Mouse (Mus musculus) right cerebral cortex, postnatal 4 days (tissue): ENCODE measurements around the gene Katnbl1.
A peak's percentile ranks its signal among the peaks of the same experiment; 100 is the strongest.

Experiments used
- DNase-seq: peaks from one replicate; pipeline ENCODE4 v3.0.0-alpha.2; 2022

Katnbl1 gene

DNA sequence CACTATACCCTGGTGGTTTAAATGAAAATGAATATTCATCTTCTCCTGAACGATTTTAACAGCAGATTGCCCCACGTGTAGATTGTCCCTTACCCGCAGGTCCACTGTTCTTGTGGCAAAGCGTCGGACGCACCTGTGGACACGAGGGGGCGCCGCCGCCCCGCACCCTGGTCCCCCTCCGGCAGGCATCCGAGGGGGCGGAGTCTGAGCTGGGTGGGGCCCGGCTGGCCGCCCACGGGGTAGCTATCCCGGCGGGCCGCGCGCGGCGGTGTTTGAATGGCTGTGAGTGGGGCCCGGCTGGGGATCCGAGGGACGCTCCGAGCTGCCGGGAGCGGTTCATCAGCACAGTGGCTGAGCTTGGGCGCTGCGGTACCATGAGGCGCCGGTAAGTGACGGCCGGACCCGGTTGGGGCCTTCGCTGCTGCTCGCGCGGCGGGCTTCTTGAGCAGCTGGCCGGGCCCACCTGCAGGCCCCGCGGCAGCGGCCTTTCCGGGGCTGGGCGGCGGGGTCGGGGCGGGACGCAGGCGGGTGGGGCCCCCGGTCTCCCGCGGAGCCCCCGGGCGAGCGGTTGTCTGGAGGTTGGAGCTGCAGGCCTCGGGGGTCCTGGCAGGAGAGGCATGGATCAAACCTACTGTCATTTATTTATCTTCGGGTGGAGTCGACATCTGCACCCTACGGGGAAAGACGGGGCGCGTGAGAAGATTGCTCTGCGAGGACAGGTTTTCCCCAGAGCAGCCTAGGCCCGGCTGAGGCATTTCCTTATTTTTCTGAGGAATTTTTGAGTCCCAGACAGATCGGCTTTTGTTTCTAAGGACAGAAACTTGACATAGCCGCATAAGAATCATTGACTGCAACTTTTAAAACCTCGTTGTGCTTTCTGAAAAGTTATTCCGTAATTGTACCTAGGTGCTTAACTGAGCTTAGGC lies at the start of gene Katnbl1:
Gene Katnbl1 (plus strand): TSS at position 239 of the 926 bp plus-strand sequence.
- DNase-seq: peak; percentile 97

DNA sequence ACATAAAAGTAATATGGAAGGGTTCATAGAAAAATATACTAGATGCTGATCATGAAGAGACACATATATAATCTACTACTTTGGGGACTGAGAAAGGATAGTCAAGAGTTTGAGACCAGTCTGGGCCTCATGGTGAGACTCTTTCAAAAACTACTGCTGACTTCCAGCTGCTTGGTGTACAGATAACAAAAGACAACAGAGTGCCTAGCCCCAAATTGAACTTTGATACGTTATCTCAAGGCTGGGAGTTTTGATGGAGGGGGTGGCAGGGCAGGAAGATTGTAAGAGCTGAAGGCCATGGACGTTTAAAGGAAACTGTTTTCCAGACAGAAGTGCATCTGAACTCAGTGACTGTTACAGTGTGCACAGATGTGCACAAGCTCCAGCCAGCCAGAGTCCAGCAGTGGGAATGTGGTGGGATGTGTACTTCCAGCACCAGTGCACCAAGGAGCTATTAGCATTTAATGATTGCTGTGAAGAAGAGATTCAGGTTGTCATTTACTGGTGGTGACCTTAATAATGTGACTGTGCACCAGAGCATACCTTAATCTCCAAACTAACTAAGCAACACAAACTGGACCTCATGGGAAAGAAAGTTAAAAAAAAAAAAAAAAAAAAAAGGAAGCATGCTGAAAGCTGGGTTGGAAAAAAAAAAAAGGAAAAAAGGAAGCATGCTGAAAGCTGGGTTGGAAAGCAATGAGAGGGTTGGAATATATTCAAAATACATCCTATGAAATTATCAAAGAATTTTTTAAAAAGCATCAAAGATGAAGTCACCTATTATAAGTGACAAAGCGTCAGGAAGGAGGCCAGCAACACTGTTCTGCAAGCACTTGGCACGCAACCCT lies 46.7 kb upstream of the Katnbl1 start:
- DNase-seq: no peak

DNA sequence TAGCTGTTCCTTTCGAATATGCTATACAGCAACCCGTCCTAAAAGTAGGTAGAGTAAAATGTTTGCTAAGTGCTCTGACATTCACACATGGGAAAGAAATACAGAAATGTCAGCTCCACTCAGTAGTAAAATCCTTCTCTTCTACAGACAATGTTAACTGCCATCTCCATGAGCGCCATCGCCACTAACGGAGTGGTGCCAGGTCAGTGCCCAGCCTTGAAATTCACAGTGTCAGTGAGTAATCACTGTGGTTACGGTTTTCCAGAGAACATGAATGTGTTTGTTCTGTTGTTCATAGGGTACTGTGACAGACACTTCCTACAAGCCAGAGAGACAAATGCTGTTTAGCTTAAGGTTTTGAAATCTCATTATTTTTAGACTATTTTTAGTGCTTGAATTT lies 41.8 kb upstream of the Katnbl1 start:
- DNase-seq: no peak

DNA sequence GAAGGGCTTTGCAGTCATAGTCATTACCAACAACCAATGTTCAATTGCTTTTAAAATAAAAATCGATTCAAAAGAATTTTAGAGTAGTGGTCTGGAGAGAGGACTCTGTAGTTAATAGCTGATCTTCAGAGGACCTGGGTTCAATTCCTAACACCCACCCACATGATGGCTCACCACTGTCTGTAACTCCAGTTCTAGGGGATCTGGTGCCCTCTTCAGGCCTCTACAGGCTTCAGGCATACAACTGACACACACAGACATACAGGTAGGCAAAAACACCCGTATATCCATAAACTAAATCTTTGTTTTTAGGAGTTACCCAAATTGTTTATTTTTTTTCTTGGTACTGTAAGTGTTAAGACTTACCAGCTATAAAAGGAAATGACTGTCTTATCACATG lies 39.3 kb upstream of the Katnbl1 start:
- DNase-seq: no peak

DNA sequence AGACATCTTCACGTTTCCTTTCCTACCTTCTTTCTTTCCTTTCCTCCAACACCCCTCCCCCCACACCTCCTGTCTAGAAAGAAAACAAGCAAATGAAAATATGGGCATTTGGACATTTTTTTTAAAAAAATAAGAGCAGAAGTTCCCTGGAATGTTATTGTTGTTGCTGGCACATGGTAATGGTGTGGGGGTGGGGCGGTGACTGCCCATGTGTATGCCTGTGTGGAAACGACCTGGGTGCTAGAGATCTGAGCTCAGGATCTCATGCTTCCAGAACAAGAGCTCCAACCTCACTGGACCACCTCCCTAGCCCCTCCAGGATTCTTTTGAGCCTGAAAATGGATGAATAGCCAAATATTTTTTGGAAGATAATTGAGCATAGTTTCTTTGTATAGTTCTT lies 37.9 kb upstream of the Katnbl1 start:
- DNase-seq: no peak

DNA sequence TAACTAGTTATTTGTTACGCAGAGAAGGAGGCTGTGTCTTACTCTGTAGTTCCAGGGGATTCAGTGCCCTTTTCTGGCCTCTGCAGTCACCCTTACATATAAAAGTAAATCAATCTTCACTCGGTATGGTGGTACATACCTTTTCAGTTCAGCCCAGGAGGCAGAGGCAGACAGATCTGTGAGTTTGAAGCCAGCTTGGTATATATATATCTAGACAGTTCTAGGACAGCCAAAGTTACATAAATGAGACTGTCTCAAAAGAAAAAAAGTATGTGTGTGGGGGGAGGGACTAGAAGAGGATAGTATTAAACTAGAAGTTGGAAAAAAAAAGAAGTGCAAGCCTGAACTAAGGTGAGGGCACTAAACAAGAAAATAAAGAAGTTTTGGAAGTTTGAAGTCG lies 30.8 kb upstream of the Katnbl1 start:
- no peak for DNase-seq

DNA sequence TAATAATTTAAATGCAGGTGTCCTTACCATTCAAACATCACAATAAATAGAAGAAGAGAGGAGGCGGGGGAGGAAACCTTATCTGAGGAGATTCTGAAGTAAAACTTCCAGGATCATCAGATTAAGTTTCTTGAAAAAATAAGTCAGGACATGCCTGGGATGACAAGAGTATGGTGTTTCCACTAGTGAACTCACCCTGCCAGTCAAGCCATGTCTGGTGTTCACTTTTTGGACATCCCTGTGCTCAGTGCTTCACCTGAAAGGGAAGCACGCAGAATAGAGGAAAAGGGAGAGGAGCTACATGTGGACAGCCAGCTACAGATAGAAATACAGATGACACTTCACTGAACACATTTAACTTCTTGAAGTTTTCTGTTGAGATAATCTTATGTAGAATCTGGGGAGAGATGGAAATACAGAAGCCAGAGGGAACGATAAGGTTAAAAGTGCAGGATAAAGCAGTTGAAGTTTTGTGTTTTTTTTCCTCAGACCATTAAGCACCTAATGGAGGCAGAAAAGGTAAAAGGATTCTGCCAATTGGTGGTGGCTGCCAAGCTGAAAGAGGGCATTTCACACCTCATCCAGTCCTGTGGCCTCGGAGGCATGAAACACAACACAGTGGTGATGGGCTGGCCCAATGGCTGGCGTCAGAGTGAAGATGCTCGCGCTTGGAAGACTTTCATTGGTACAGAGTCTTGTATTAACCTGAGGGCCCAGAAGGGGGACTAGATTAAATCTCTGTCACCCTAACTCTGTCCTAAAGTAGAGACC lies 25.1 kb upstream of the Katnbl1 start:
- DNase-seq: no peak

DNA sequence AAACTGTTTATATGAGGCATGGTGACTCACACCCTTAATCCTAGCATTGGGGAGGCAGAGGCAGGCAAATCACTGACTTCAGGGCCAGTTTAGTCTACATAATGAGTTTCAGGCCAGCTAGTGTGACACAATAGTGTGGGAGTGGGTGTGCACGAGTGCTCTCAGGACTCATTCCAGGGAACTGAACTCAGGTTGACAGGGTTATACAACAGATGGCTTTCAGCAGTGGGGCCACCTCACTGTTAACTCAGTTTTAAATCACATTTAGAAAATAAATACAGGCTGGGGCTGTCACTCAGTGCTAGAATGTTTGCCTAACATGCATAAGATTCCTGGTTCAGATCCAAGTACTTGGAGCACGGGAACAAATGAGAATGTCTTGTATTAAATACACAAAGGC lies 19.4 kb upstream of the Katnbl1 start:
- no peak for DNase-seq

DNA sequence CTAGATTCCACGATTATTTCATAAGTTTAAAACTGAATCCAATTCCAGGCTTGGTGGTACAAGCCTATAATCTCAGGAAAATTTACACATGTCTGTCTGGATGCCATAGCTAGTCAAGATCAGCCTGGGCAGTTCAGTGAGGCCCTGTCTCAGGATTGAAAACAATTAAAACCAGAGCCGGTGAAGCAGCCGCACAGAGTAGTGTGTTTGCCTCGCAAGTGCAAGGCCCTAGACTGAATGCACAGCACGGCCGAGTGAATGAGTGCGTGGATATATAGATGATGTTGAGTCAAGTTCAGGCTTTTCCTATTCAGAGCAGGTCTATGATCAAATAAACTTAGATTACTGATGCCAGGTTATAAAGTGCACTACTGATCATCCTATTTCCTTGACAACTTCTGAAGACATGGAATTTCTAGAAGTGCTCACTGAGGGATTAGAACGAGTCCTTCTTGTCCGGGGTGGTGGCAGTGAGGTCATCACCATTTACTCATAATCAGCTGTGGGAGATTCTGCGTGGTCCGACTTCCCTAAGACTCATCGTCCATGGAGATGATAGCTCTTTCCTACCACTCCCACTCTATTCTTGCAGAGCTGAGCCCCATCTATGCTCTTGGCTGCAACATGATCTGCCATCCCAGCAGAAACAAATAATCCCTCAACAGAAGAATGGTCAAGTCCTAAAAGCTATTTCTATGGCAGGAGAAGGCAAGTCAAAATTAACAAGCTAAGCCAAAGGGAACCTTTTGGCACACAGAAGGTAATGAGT lies 18.8 kb upstream of the Katnbl1 start:
- DNase-seq: no peak

DNA sequence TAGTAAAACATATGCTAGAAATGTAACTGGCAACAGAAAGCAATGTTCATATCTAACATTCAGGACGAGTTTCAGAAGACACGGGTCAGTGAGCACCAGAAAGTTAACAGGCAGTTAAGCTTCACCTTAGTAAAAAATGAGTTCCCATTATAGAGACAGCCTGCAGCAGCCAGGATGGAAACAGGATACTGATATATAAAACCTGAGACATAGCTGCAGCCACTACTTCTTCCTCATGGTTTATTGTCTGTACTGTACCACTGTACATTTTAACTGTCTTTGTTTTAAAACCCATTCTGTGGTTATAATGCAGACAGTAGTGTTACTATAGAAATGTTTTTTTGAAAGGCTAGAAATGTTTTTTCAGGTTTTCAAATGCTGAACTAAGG lies 18.2 kb upstream of the Katnbl1 start:
- no peak for DNase-seq

DNA sequence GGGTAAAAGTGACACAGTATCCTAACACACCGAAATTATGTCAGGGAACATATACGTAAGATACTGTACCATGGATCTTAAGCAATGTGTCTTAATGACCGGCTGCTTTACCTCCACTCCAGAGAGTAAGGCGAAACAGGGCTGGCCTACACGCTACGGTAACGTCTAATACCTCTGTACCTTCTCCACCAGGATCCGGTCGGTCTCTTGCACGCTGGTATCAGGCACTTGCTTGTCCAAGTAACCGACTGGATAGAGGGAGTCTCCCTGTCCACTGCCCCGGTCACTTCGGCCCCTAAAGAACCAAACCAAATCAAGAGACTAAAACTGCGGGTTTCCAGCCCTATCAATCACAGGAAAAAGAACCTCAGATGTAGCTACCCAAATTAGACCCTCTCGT lies 11.8 kb upstream of the Katnbl1 start:
- DNase-seq: no peak

DNA sequence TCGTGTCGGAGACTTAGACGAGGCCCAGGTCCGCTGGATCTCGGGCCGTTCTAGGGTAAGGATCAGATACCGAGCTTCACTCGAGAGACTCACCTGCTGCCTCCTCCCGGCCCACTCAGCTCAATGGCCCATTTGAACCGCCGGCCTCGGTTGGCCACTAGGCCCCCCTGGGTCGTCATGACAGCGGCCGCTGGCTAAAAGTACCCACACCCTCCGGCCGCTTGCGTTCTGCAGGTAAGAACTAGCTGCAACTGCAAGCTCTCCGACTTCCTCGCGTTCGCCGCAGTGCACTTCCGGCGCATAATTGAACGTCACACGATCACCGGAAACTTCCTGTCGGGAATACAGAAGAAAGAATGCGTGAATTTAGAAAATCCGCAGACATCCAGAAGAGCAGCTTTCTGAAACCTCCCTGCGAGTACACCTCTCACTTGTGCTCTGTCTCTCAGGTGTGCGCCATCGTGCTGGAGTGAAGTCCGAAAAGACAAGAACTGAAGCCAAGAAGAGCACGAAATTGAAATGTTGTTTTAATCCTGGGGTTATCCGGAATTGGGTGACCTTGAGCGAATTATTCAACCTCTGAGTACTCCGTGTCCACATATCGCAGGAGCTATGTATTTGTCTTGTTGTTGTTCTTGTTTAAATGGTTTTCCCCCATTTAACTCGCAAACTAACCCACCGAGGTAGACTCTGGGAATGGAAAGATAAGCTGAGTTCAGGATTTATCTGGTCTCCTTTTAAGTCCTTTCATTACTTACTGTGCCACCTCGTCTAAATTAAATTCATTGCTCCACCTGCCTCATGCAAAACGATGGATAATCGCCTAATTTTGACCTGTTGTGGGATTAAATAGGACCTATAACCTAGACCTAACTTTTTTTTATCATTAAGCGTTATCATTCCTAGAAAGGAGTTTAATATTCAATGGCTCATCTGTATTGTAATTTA lies 11.0 kb upstream of the Katnbl1 start, which contains the start of gene Emc4:
Gene Emc4 (minus strand): TSS at position 302 of the 948 bp plus-strand sequence.
- peak; percentile 91 for DNase-seq

DNA sequence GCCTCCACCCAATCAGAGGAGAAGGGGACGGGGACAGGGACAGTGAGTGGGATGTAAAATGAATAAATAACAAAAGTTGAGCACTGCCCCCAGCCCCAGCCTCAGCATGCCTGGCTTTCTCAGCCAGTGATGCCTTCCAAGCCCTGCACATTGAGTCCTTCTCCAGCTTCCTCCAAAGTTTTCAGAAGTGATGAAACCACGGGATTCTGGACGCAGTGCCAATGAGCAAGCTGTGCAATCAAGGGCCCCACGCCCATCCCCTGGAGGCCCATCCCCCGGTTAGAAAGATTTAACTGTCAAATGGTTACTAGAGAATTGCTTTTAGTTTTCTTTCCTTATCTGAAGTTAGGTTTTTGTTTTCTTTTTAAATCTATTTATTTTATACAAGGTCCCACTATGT lies 9.1 kb upstream of the Katnbl1 start:
- DNase-seq: no peak

DNA sequence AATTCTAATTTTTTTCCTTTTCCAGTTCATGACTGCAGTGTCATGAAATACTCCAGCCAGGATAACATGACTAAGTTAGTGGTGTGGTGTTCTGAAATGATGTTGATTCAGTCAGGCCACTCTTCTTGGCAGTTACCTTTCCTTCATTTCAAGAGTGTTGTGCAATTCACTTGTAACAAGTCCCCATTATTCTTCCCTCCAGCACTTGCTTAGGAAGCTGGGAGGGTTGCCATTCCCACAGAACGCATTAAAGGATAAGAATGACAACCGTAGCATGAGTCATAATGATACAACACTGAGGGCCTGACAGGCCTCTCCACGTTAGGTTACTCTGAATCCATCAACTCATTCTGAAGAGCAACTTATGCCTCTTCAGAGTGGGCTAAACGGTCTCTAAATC lies 5.9 kb upstream of the Katnbl1 start:
- DNase-seq: no peak

DNA sequence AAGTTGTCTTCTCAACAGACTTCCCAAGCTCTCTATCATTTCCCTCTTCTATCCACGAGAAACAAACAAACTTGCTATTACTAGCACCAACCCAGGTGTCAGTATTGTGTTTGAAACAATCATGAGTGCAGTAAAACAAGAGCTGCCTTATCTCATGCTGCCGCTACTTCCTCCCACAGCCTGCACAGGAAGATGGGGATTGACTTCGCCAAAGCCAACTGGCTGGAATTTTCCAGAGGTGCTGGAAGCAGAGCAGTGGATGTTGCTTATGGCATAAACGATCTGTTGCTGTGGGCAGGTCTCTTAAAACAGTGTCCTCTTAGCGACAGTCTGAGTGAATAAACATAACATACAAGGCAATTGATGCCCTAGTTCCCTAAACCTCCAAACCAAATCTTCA lies 4.4 kb upstream of the Katnbl1 start:
- no peak for DNase-seq

DNA sequence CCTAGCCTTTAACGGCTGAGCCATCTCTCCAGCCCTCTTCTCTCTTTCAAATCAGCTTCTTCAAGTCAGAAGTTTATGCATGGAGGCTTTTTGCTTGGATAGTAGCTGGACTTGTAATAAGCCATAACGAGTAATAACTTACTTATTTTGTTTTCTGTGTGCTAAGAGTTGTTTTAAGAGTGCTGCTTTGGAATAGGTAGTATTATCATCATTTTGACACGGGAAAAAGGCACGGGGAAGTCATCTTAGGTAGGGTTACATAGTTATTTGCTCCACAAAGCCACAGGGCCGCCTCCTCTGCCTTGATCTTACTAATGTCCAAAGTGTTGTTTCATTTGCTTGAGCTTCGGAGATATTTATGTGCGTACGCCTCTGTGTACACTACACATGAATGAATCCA lies 1.1 kb downstream of the Katnbl1 start:
- no peak for DNase-seq

DNA sequence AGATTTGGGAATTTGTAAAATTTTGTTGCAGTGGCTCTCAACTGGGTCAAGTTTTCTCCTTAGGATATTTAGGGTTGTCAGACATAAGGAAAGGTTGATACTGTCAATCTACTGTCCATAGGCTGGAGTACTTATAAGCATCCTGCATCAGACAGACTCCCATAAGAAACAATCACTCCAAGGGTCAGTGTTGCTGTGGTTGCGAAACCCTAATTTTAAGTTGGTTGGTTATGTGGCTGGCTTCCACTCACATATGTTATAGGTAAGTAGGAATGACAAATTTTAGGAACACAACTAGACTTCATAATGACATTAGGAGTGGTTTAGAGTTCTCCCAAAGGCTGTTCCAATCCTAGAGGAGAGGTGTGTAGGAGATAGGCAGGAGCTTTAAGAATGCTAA lies 2.2 kb downstream of the Katnbl1 start:
- DNase-seq: no peak

DNA sequence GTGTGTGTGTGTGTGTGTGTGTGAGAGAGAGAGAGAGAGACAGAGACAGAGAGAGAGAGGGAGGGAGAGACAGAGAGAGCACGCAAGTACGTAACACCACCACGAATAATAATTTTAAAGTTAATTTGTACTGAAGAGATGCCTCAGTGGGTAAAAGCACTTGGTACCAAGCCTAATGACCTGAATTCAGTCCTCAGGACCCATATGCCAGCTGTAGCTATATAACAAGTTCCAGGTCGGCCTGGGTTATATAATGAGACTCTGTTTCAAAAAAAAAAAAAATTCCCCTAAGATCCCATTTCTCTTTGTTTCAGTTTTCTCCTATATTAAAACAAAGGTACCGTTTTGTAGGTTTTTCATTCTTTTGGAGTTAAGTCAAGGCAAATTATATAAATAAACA lies 11.8 kb downstream of the Katnbl1 start:
- DNase-seq: no peak

DNA sequence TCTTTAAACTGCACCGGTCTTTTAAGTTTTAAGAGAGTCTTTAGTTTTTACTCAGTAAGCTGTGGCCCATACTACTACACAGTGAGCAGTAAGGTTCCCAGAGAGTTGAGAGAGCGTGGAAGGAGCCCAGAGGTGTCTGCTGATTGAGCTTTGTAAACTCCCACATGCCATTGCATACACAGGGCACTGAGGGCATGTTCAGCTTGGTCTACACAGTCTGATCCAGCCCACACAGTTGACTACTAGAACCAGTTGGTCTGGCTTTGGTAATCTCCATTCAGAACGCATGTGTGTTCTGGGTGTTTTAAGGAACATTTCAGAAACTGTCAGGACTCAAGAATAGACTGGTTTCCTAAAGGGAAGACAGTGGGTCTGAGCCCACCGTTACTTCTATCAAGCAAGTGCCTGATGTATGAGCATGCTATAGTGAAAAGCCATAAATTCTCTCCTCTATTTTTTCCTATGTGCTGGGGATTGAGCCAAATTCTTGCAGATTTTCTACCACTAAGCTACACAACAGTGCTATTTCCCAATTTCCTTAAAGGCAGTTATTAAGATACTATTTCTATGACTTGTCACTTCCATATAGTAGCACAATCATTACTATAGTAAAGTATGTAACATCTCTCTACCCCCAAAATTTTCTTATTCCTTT lies 12.5 kb downstream of the Katnbl1 start:
- DNase-seq: no peak

DNA sequence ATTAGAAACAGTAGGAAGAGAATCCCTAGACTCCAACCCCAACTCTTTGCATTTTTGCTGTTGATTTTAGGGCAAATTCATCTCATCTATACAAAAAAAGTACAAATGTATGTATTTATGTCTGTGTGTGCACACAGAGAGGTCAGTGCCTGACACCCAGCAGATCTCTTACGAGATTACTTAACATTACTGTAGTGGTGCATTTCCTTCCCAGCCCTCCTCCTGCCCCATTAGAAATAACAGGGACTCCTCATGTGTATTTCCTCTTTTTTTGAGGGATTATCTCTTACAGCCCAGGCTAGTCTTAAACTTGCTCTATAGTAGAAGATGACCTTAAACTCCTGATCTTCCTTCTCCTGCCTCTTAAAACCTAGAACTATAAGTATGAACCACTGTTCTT lies 13.7 kb downstream of the Katnbl1 start:
- no peak for DNase-seq

DNA sequence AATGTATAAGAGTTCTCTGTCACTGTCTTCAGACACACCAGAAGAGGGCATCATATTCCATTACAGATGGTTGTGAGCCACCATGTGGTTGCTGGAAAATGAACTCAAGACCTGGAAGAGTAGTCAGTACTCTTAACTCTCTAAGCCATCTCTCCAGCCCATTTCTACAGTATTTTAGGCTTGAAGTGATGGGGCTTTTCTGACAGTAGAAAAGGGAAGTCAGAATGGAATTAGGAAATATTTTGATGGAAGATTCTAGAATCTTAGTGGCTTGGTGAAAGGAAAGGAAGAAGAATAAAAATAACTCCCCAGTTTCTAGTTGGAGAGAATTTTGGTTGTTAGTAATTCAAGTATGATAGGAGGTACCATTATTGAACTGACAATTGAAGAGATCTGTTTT lies 14.9 kb downstream of the Katnbl1 start:
- DNase-seq: no peak
